Mouse (Mus musculus) colon, adult 2 months (tissue): ENCODE measurements around the gene S1pr5. TPM values are rescaled to one million over a fixed set of nuclear protein-coding genes. Genes with fewer than 3 reads are reported as not detected.

Experiments used
- polyA plus RNA-seq: library from polyadenylated mRNA; depleted of rRNA; stranded (reverse); fragments of >200 nt; gene quantifications from 2 replicates; pipeline ENCODE4 v1.2.3, GENCODE M21; 2012; rRNA removed

The S1pr5 gene
- polyA plus RNA-seq, result 0.17 and 0.19 TPM in 2 replicates

GRCm38 (mm10) chr9:21248326-21248725 is at the start of gene S1pr5:
Gene S1pr5, minus strand, starts transcription at chr9:21248443.

GRCm38 (mm10) chr9:21291022-21291787 is 43.0 kb upstream of the S1pr5 start, which contains the start of gene Cdkn2d:
Gene Cdkn2d, minus strand, starts transcription at chr9:21291407.

GRCm38 (mm10) chr9:21287571-21288402 is 39.5 kb upstream of the S1pr5 start, which contains the start of gene Kri1:
Gene Kri1, minus strand, starts transcription at chr9:21287969.

GRCm38 (mm10) chr9:21265000-21265561 is 16.8 kb upstream of the S1pr5 start, which contains the start of gene Atg4d:
Gene Atg4d, plus strand, starts transcription at chr9:21265293.

GRCm38 (mm10) chr9:21238733-21239464 is 9.3 kb downstream of the S1pr5 start, which contains the start of gene Keap1:
Gene Keap1, minus strand, starts transcription at chr9:21239361.

Other genes with a start within 250 kb of the S1pr5 start
- gene Mrpl4, start 245.7 kb downstream of the S1pr5 start, polyA plus RNA-seq, result 92.4 and 92.9 TPM in 2 replicates
- gene Icam1, start 232.5 kb downstream of the S1pr5 start, polyA plus RNA-seq, result 10.2 and 10.9 TPM in 2 replicates
- gene Icam4, start 219.1 kb downstream of the S1pr5 start, polyA plus RNA-seq, result 0.20 and 0.69 TPM in 2 replicates
- gene Icam5, start 216.4 kb downstream of the S1pr5 start, polyA plus RNA-seq, result 0.17 and 0.27 TPM in 2 replicates
- 0.66 and 1.1 TPM in 2 replicates for gene Zglp1, start 181.3 kb downstream of the S1pr5 start, polyA plus RNA-seq
- 0.12 and 0.20 TPM in 2 replicates for gene Gm49373, start 175.3 kb downstream of the S1pr5 start, polyA plus RNA-seq
- 48.2 and 82.0 TPM in 2 replicates for gene Fdx1l, start 174.8 kb downstream of the S1pr5 start, polyA plus RNA-seq
- 14.2 and 36.9 TPM in 2 replicates for gene Gm38431, start 156.4 kb downstream of the S1pr5 start, polyA plus RNA-seq
- gene Raver1, start 156.4 kb downstream of the S1pr5 start, polyA plus RNA-seq, result 64.1 and 72.3 TPM in 2 replicates
- 36.9 and 38.6 TPM in 2 replicates for gene Tyk2, start 117.2 kb downstream of the S1pr5 start, polyA plus RNA-seq
- gene Cdc37, start 98.5 kb downstream of the S1pr5 start, polyA plus RNA-seq, result 44.7 and 52.6 TPM in 2 replicates
- 6.9 and 7.2 TPM in 2 replicates for gene Pde4a, start 82.7 kb downstream of the S1pr5 start, polyA plus RNA-seq
- 110 and 116 TPM in 2 replicates for gene Keap1, start 9.1 kb downstream of the S1pr5 start, polyA plus RNA-seq
- 123 and 143 TPM in 2 replicates for gene Atg4d, start 16.9 kb upstream of the S1pr5 start, polyA plus RNA-seq
- gene Kri1, start 39.5 kb upstream of the S1pr5 start, polyA plus RNA-seq, result 17.8 and 22.7 TPM in 2 replicates
- gene Cdkn2d, start 43.0 kb upstream of the S1pr5 start, polyA plus RNA-seq, result 29.2 and 41.6 TPM in 2 replicates
- gene Ap1m2, start 63.9 kb upstream of the S1pr5 start, polyA plus RNA-seq, result 94.6 and 96.9 TPM in 2 replicates
- gene Slc44a2, start 72.3 kb upstream of the S1pr5 start, polyA plus RNA-seq, result 27.3 and 35.5 TPM in 2 replicates
- 29.2 and 32.3 TPM in 2 replicates for gene Ilf3, start 119.4 kb upstream of the S1pr5 start, polyA plus RNA-seq
- gene Qtrt1, start 163.4 kb upstream of the S1pr5 start, polyA plus RNA-seq, result 61.0 and 62.5 TPM in 2 replicates
- gene Dnm2, start 176.5 kb upstream of the S1pr5 start, polyA plus RNA-seq, result 341 and 414 TPM in 2 replicates